In genomic region chr14:89559822-89560477, GRCm38 (mm10) we compare ENCODE assay signal across 12 mouse cellular contexts.
"Had no signal": no experiment of that assay in that cellular context is flagged by ENCODE, and none has a peak within 500 bp of the region (broad histone marks: within the 10 kb centered on the region; RNA-seq: fewer than 3 reads in every experiment).

No protein-coding gene starts in this region.

- DNase-seq: kidney, adult 18-20 months; kidney, postnatal 10 days; layer of hippocampus, adult 9-11 months; lung, adult 18-20 months; lung, postnatal 4 days; midbrain, embryonic 14.5 days; right cerebral cortex, postnatal 14 days; thymus, postnatal 14 days had no signal

- H3K27me3 ChIP-seq: hindbrain, embryonic 15.5 days; neural tube, embryonic 12.5 days had no signal

- H3K4me1 ChIP-seq: hindbrain, embryonic 15.5 days; neural tube, embryonic 12.5 days had no signal

- H3K4me2 ChIP-seq: hindbrain, embryonic 15.5 days; neural tube, embryonic 12.5 days had no signal

- H3K27ac ChIP-seq: hindbrain, embryonic 15.5 days; liver, embryonic 14.5 days; midbrain, embryonic 10.5 days; neural tube, embryonic 12.5 days had no signal

- H3K9me3 ChIP-seq: hindbrain, embryonic 15.5 days; midbrain, embryonic 10.5 days; neural tube, embryonic 12.5 days had no signal

- H3K36me3 ChIP-seq: hindbrain, embryonic 15.5 days; midbrain, embryonic 10.5 days; neural tube, embryonic 12.5 days had no signal

- H3K4me3 ChIP-seq: hindbrain, embryonic 15.5 days; midbrain, embryonic 10.5 days; neural tube, embryonic 12.5 days had no signal

- H3K9ac ChIP-seq: hindbrain, embryonic 15.5 days; liver, embryonic 14.5 days; neural tube, embryonic 12.5 days had no signal
